Mouse (Mus musculus) lung, adult 2 months (tissue): ENCODE measurements around the gene Tmem200b. TPM values are rescaled to one million over a fixed set of nuclear protein-coding genes. Genes with fewer than 3 reads are reported as not detected.

Experiments used
- DNase-seq: peaks from one replicate; pipeline ENCODE4 v3.0.0; 2022
- H3K4me1 ChIP-seq: fragments of 200-500 bp; 2 replicates; pipeline ENCODE4 v1.6.1; 2011; ENCODE audit warnings: low read length; ENCODE audit not compliant: control insufficient read depth, insufficient read depth
- H3K4me3 ChIP-seq: fragments of 200-500 bp; replicated peaks from 2 replicates; pipeline ENCODE3; 2011; ENCODE audit warnings: low read depth, mild to moderate bottlenecking, control low read depth, low read length; ENCODE audit errors: extremely low read depth
- CTCF ChIP-seq: fragments of 200-500 bp; IDR thresholded peaks from 2 replicates; pipeline ENCODE4 v1.5.1; 2011; ENCODE audit warnings: mild to moderate bottlenecking, low read length, control low read depth; ENCODE audit not compliant: insufficient read depth
- POLR2A ChIP-seq: fragments of 200-500 bp; IDR thresholded peaks from 2 replicates; pipeline ENCODE4 v1.6.1; 2011; ENCODE audit warnings: low read depth, mild to moderate bottlenecking, control low read depth, low read length, borderline replicate concordance; ENCODE audit errors: extremely low read depth
- WGBS: fragments of 180-500 bp; shearing (Covaris S2); methylation state at CpG from one replicate; pipeline ENCODE4 v1.1.7; 2018; 5-methylcytosine and 5-hydroxymethylcytosine counted together
- polyA plus RNA-seq: library from polyadenylated mRNA; depleted of rRNA; stranded (reverse); fragments of >200 nt; gene quantifications from 2 replicates; pipeline ENCODE4 v1.2.3, GENCODE M21; 2012

Tmem200b gene
- polyA plus RNA-seq, 1 experiment: 24.8 TPM

- no peak for TF ChIP-seq POLR2A
- no peak for TF ChIP-seq CTCF
- H3K4me1 ChIP-seq: peaks cover 12% of the 10 kb centered on the region
- no peak for DNase-seq
- 89% methylated on average over 7 of the region's 7 CpGs for WGBS
- H3K4me3 ChIP-seq: no peak overlapping the region
Measured at GRCm38 (mm10) chr4:131918026-131918533, 3.5 kb upstream of the Tmem200b start.

- peaks cover 12% of the 10 kb centered on the region for H3K4me1 ChIP-seq
- DNase-seq: no peak
Measured at GRCm38 (mm10) chr4:131918711-131919500, 2.7 kb upstream of the Tmem200b start.

DNA sequence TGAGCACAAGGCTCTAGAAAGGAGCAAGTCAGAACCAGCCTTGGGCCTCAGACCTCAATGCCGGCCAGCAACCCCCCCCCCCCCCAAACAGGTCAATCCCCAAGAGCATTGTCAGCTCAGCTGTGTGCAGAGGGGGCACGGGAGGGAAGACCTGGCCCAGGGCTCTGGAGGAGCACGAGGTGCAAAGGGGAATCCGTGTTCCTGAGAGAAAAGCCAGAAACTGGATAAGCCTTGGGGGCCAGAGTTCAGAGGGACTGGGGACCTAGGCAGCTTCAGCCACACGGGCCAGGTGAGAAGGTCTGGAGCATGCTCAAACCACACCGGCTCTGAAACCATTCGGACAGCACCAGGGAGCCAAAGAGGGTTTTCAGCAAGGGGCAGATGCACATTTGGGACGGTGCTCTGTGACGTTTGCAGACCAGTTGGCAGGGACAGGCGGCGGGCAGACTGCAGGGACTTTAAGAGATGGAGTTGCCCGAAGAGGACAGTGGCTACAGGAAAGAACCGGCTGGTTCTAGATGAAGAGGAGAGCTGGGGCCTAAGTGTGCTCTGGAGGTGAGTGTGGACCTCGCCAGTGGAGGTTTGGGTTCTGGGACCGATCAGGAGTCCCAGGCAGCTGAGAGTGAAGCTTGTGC, 1.9 kb upstream of the Tmem200b start:
- H3K4me3 ChIP-seq: peak overlapping the region; percentile 35
- peaks cover 12% of the 10 kb centered on the region for H3K4me1 ChIP-seq
- whole genome bisulfite sequencing: 47% methylated on average over 15 of the region's 15 CpGs
- no peak for TF ChIP-seq POLR2A
- TF ChIP-seq CTCF: no peak
- no peak for DNase-seq

More at GRCm38 (mm10) chr4:131918711-131919500, 2.7 kb upstream of the Tmem200b start:
- H3K4me3 ChIP-seq: no peak overlapping the region
- TF ChIP-seq POLR2A: no peak
- TF ChIP-seq CTCF: no peak
- WGBS: 39% methylated on average over 15 of the region's 15 CpGs

- 5% methylated on average over 47 of the region's 51 CpGs for WGBS
- DNase-seq: peak; percentile 34
- Histone ChIP-seq H3K4me3 (peak overlapping the region; percentile 39), H3K4me1 (peaks cover 8% of the 10 kb centered on the region)
- TF ChIP-seq CTCF: no peak
- peak; percentile 52; the same call in 1 of the 2 replicates for TF ChIP-seq POLR2A
Measured at GRCm38 (mm10) chr4:131920141-131920594, 1.4 kb upstream of the Tmem200b start.

GRCm38 (mm10) chr4:131920595-131921351, 798 bp upstream of the Tmem200b start:
- peak overlapping the region; percentile 58 for H3K4me3 ChIP-seq
- TF ChIP-seq CTCF (no peak), POLR2A (peak; percentile 21; the same call in 1 of the 2 replicates)
- peaks cover 7% of the 10 kb centered on the region for H3K4me1 ChIP-seq
- DNase-seq: peak; percentile 50
- WGBS: under 1% methylated on average over 72 of the region's 76 CpGs

- Histone ChIP-seq H3K4me1 (peaks cover 3% of the 10 kb centered on the region), H3K4me3 (peak overlapping the region; percentile 21)
- no peak for TF ChIP-seq POLR2A
- no peak for TF ChIP-seq CTCF
- 63% methylated on average over 15 of the region's 15 CpGs for WGBS
- DNase-seq: no peak
Measured at GRCm38 (mm10) chr4:131922404-131922803, 833 bp downstream of the Tmem200b start.

GRCm38 (mm10) chr4:131924096-131924810, 2.7 kb downstream of the Tmem200b start:
- no peak for TF ChIP-seq POLR2A
- TF ChIP-seq CTCF: no peak
- H3K4me3 ChIP-seq: no peak overlapping the region
- 77% methylated on average over 6 of the region's 6 CpGs for WGBS
- peaks cover 3% of the 10 kb centered on the region; the same call in 1 of the 2 replicates for H3K4me1 ChIP-seq
- no peak for DNase-seq

DNA sequence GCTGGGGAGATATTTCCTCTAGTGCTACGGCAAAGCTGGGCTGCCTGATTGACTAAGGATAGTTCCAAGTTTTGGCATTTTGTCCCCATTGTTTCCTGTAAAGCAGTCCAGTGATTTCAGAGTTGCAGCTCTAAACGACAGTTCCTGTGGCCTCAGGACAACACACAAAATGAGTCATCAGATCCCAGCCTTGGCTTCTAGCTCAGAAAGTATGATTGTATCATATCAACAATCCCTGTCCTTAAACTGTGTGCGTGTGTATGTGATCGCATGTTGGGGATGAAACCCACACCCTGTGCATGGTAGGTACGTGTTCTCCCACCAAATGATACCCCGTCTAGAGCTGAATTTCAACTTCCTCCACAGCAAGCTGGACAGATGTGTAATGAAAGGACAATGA, 7.6 kb downstream of the Tmem200b start:
- Histone ChIP-seq H3K4me3 (no peak overlapping the region), H3K4me1 (no peaks in the 10 kb centered on the region; the same call in 1 of the 2 replicates)
- 68% methylated on average over 6 of the region's 6 CpGs for WGBS
- TF ChIP-seq CTCF: no peak
- no peak for TF ChIP-seq POLR2A
- DNase-seq: no peak

GRCm38 (mm10) chr4:131939459-131939858, 17.9 kb downstream of the Tmem200b start:
- 74% methylated on average over 2 of the region's 2 CpGs for WGBS
- H3K4me3 ChIP-seq: no peak overlapping the region

More at GRCm38 (mm10) chr4:131939459-131939858, 17.9 kb downstream of the Tmem200b start:
- no peaks in the 10 kb centered on the region for H3K4me1 ChIP-seq
- TF ChIP-seq CTCF (no peak), POLR2A (no peak)
- DNase-seq: no peak
